Mouse (Mus musculus) CH12.LX (cell line): ENCODE data around the gene Nos1. TPM values are rescaled to one million over a fixed set of nuclear protein-coding genes. Genes with fewer than 3 reads are reported as not detected.
A peak's percentile ranks its signal among the peaks of the same experiment; 100 is the strongest.

Experiments used
- DNase-seq: peaks from one replicate; pipeline ENCODE4 v3.0.0-alpha.2; 2013; ENCODE audit errors: extremely low read depth
- H3K27ac ChIP-seq: 2 replicates; pipeline ENCODE4 v1.5.1; 2012; ENCODE audit warnings: low read depth, mild to moderate bottlenecking, control low read depth, moderate library complexity; ENCODE audit not compliant: insufficient read depth
- H3K27me3 ChIP-seq: replicated peaks from 2 replicates; pipeline ENCODE3; 2012; ENCODE audit warnings: inconsistent platforms
- H3K36me3 ChIP-seq, 2 experiments: replicated peaks in 1 of 2; 2 replicates each; pipeline versions ENCODE3 to v1.6.1; 2012; ENCODE audit warnings: inconsistent platforms in 1 of 2, low read length in 1 of 2, mild to moderate bottlenecking in 1 of 2, mixed read lengths in 1 of 2, moderate library complexity in 1 of 2; ENCODE audit not compliant: control insufficient read depth in 1 of 2, insufficient read depth in 1 of 2
- H3K4me1 ChIP-seq, 2 experiments: 2 replicates each; pipeline ENCODE4 v1.6.1; 2012; ENCODE audit warnings: inconsistent platforms in 1 of 2, moderate library complexity in 1 of 2; ENCODE audit not compliant: insufficient read depth in 2 of 2, control insufficient read depth in 1 of 2
- H3K4me2 ChIP-seq: 2 replicates; pipeline ENCODE4 v1.6.1; 2012; ENCODE audit warnings: low read depth, mild to moderate bottlenecking, control low read depth; ENCODE audit not compliant: poor library complexity, insufficient read depth, severe bottlenecking
- H3K4me3 ChIP-seq, 3 experiments: fragments of 150-350 bp in 1 of 3; sonication (generic) in 1 of 3; replicated peaks in 1 of 3; 2 replicates each; pipeline versions ENCODE3 to v1.5.1; 2011 to 2012; ENCODE audit warnings: low read depth in 2 of 3, low read length in 2 of 3, mild to moderate bottlenecking in 2 of 3, moderate library complexity in 2 of 3, control low read depth in 1 of 3, improper control_type of control experiment in 1 of 3, inconsistent platforms in 1 of 3, mixed read lengths in 1 of 3; ENCODE audit not compliant: poor library complexity in 1 of 3
- H3K79me2 ChIP-seq: replicated peaks from 2 replicates; pipeline ENCODE4 v1.6.1; 2012; ENCODE audit warnings: mild to moderate bottlenecking, moderate library complexity; ENCODE audit not compliant: control insufficient read depth, poor library complexity, insufficient read depth, severe bottlenecking; ENCODE audit errors: extremely low read depth
- H3K9ac ChIP-seq: 2 replicates; pipeline ENCODE4 v1.6.1; 2012; ENCODE audit warnings: low read depth, mild to moderate bottlenecking, control low read depth, moderate library complexity; ENCODE audit not compliant: insufficient read depth
- H3K9me3 ChIP-seq: replicated peaks from 2 replicates; pipeline ENCODE3; 2012; ENCODE audit warnings: low read length, inconsistent platforms, mixed read lengths
- CHD2 ChIP-seq: IDR thresholded peaks from 2 replicates; pipeline ENCODE4 v1.6.1; 2011; ENCODE audit warnings: low read length, improper control_type of control experiment
- E2F4 ChIP-seq: IDR thresholded peaks from 2 replicates; pipeline ENCODE4 v1.6.1; 2011; ENCODE audit warnings: low read depth, low read length, improper control_type of control experiment; ENCODE audit not compliant: insufficient replicate concordance
- ELF1 ChIP-seq: IDR thresholded peaks from 2 replicates; pipeline ENCODE4 v1.6.1; 2014; ENCODE audit warnings: low read depth, mild to moderate bottlenecking, inconsistent platforms, low read length, improper control_type of control experiment
- EP300 ChIP-seq: IDR thresholded peaks from 2 replicates; pipeline ENCODE4 v1.6.1; 2011; ENCODE audit warnings: low read length, improper control_type of control experiment
- ETS1 ChIP-seq: conservative IDR thresholded peaks from 2 replicates; pipeline ENCODE4 v1.6.1; 2012; ENCODE audit warnings: low read depth, mild to moderate bottlenecking, inconsistent platforms, low read length, improper control_type of control experiment, moderate library complexity
- GABPA ChIP-seq: IDR thresholded peaks from 2 replicates; pipeline ENCODE4 v1.6.1; 2012; ENCODE audit warnings: low read depth, low read length, improper control_type of control experiment, inconsistent platforms; ENCODE audit not compliant: insufficient replicate concordance
- HCFC1 ChIP-seq: IDR thresholded peaks from 2 replicates; pipeline ENCODE4 v1.6.1; 2012; ENCODE audit warnings: low read depth, mild to moderate bottlenecking, inconsistent platforms, low read length, improper control_type of control experiment
- JUN ChIP-seq: IDR thresholded peaks from 2 replicates; pipeline ENCODE4 v1.6.1; 2011; ENCODE audit warnings: low read depth, mild to moderate bottlenecking, low read length, improper control_type of control experiment, moderate library complexity; ENCODE audit not compliant: insufficient read depth
- KAT2A ChIP-seq: IDR thresholded peaks from 2 replicates; pipeline ENCODE4 v1.6.1; 2012; ENCODE audit warnings: low read length, improper control_type of control experiment, inconsistent platforms; ENCODE audit not compliant: insufficient replicate concordance
- MAZ ChIP-seq: IDR thresholded peaks from 2 replicates; pipeline ENCODE4 v1.6.1; 2012; ENCODE audit warnings: low read depth, mild to moderate bottlenecking, inconsistent platforms, low read length, improper control_type of control experiment, moderate library complexity
- MEF2A ChIP-seq: IDR thresholded peaks from 2 replicates; pipeline ENCODE4 v1.6.1; 2014; ENCODE audit warnings: low read depth, mild to moderate bottlenecking, inconsistent platforms, low read length, improper control_type of control experiment, borderline replicate concordance
- MXI1 ChIP-seq: IDR thresholded peaks from 2 replicates; pipeline ENCODE4 v1.6.1; 2011; ENCODE audit warnings: mild to moderate bottlenecking, low read depth, low read length, improper control_type of control experiment
- NELFE ChIP-seq: IDR thresholded peaks from 2 replicates; pipeline ENCODE4 v1.6.1; 2011; ENCODE audit warnings: low read depth, low read length, improper control_type of control experiment
- NRF1 ChIP-seq: IDR thresholded peaks from 2 replicates; pipeline ENCODE4 v1.6.1; 2014; ENCODE audit warnings: low read depth, mild to moderate bottlenecking, inconsistent platforms, low read length, improper control_type of control experiment, moderate library complexity
- POLR2A ChIP-seq: IDR thresholded peaks from 2 replicates; pipeline ENCODE4 v1.6.1; 2011; ENCODE audit warnings: low read depth, mild to moderate bottlenecking, improper control_type of control experiment, low read length
- RAD21 ChIP-seq: IDR thresholded peaks from 2 replicates; pipeline ENCODE4 v1.6.1; 2011; ENCODE audit warnings: low read depth, mild to moderate bottlenecking, low read length, improper control_type of control experiment, moderate library complexity
- RCOR1 ChIP-seq: conservative IDR thresholded peaks from 2 replicates; pipeline ENCODE4 v1.6.1; 2012; ENCODE audit warnings: low read depth, mild to moderate bottlenecking, inconsistent platforms, low read length, improper control_type of control experiment
- SMC3 ChIP-seq: IDR thresholded peaks from 2 replicates; pipeline ENCODE4 v1.6.1; 2011; ENCODE audit warnings: low read depth, low read length, improper control_type of control experiment
- UBTF ChIP-seq: IDR thresholded peaks from 2 replicates; pipeline ENCODE4 v1.6.1; 2012; ENCODE audit warnings: low read depth, mild to moderate bottlenecking, inconsistent platforms, low read length, improper control_type of control experiment, moderate library complexity
- USF2 ChIP-seq: conservative IDR thresholded peaks from 2 replicates; pipeline ENCODE4 v1.6.1; 2011; ENCODE audit warnings: low read depth, low read length, improper control_type of control experiment
- ZNF384 ChIP-seq: IDR thresholded peaks from 2 replicates; pipeline ENCODE4 v1.6.1; 2012; ENCODE audit warnings: low read depth, low read length, improper control_type of control experiment, inconsistent platforms
- dilution Hi-C: fragments of 300-500 bp; cut with MboI; formaldehyde crosslinking; loops from 2 replicates; pipeline ENCODE4 v1.14.3; 2020; ENCODE audit warnings: low sequenced_read_pairs; ENCODE audit not compliant: extremely low pct_unique_long_range_greater_than_20kb, extremely low pct_ligation_motif_present
- in situ Hi-C: fragments of 300-500 bp; cut with MboI; formaldehyde crosslinking; loops from 3 replicates; pipeline ENCODE4 v1.14.3; 2019; ENCODE audit warnings: low sequenced_read_pairs, low pct_ligation_motif_present, low pct_unique_long_range_greater_than_20kb, mixed read lengths
- polyA plus RNA-seq: library from polyadenylated mRNA; unstranded; fragments of >175 nt; gene quantifications from 2 replicates; pipeline ENCODE4 v1.2.1, GENCODE M21; 2012; ENCODE audit warnings: low read depth; ENCODE audit not compliant: insufficient read length
- total RNA-seq, 2 experiments: library from RNA; depleted of rRNA; stranded (reverse); fragments of 300-350 nt in 1 of 2; fragments of >200 nt in 1 of 2; gene quantifications; 2 replicates each; pipeline ENCODE4 v1.2.3; 2012 to 2014

Gene Nos1
- total and polyA plus RNA-seq, 3 experiments = 2.4 to 17.0 (median 5.6) TPM

DNA sequence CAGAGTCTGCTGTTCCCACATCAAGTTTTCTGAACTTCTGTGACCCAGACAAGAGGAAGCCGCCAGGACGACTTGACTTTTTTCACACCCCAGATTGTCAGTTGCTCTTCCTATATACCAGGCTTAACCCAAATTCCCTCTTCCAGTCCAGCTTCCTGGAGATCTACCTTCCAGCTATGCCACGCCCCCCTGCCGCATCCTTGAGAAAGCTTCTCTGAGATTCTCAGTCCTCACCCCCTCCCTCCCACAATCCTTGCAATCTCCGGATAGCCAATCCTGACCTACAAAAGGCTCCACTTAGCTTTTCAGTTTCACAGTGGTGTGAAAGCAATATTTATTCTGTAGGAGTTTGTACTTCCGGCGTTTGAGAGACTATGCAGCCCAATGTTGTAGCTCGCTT, 110.0 kb downstream of the Nos1 start:
- H3K4me2 ChIP-seq = no peak overlapping the region; the same call in 1 of the 2 replicates
- H3K27me3 ChIP-seq = no peaks in the 10 kb centered on the region
- peak overlapping the region in 1 of 3 experiments; percentile 6 for H3K4me3 ChIP-seq
- H3K27ac ChIP-seq = no peak overlapping the region
- no peak overlapping the region for H3K9ac ChIP-seq
- TF ChIP-seq SMC3 (no peak), UBTF (no peak), USF2 (no peak), NELFE (no peak), ELF1 (no peak), RAD21 (no peak), RCOR1 (no peak), JUN (no peak), KAT2A (no peak), NRF1 (no peak), CHD2 (no peak)
- no peaks in the 10 kb centered on the region for H3K36me3 ChIP-seq
- H3K4me1 ChIP-seq = peaks cover 2 to 50% of the 10 kb centered on the region in 2 experiments; a peak in 3 of 4 replicates
- in situ Hi-C loops (loop anchor here (5.0 kb wide), 1 partner anchor 36 kb away; no protein-coding TSS in a partner anchor), dilution Hi-C loops (no loop called here)
- no peaks in the 10 kb centered on the region for H3K79me2 ChIP-seq
- no peak for DNase-seq
- H3K9me3 ChIP-seq = no peaks in the 10 kb centered on the region

DNA sequence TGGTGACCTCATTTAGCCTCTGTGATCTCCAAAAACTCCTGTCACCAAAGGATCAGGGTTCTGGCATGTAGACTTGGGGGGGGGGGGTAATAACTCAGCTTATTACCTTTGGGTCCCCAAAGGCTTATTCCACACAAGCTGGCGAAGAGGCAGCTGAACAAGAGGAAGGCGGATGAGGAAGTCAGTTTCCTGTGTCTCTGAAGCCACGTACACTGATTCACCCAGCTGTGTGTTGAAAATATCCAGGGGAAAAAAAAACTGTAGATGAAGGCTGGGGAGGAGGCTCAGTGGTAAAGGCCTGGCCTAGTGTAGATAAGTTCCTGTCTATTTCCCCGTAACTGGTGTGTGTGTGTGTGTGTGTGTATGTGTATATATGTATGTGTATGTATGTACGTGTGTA, 110.7 kb downstream of the Nos1 start:
- Histone ChIP-seq H3K4me2 (no peak overlapping the region), H3K36me3 (no peaks in the 10 kb centered on the region), H3K27ac (no peak overlapping the region), H3K4me3 (no peak overlapping the region), H3K9ac (no peak overlapping the region), H3K4me1 (peaks cover 2 to 50% of the 10 kb centered on the region in 2 experiments; a peak in 3 of 4 replicates), H3K27me3 (no peaks in the 10 kb centered on the region), H3K9me3 (no peaks in the 10 kb centered on the region), H3K79me2 (no peaks in the 10 kb centered on the region)
- 0 out of 2 replicates have a peak, but pooled peaks have one; percentile 27 for TF ChIP-seq ELF1
- TF ChIP-seq MXI1 = no peak
- no peak for TF ChIP-seq POLR2A
- no peak for TF ChIP-seq JUN
- TF ChIP-seq CHD2 = no peak
- TF ChIP-seq EP300 = no peak
- TF ChIP-seq MAZ = no peak
- TF ChIP-seq ZNF384 = peak; percentile 87
- TF ChIP-seq RCOR1 = no peak
- TF ChIP-seq E2F4 = no peak
- no peak for TF ChIP-seq MEF2A
- TF ChIP-seq HCFC1 = 0 out of 2 replicates have a peak, but pooled peaks have one; percentile 28
- TF ChIP-seq UBTF = no peak
- TF ChIP-seq ETS1 = peak; percentile 66
- TF ChIP-seq SMC3 = no peak
- TF ChIP-seq GABPA = no peak
- in situ Hi-C loops (loop anchor here (5.0 kb wide), 1 partner anchor 36 kb away; no protein-coding TSS in a partner anchor), dilution Hi-C loops (no loop called here)
- peak; percentile 60 for DNase-seq
